Mouse (Mus musculus) 416B (cell line): Measurements from ENCODE around the gene Mgp.
A peak's percentile ranks its signal among the peaks of the same experiment; 100 is the strongest.

Experiments used
- DNase-seq: peaks from one replicate; pipeline ENCODE4 v3.0.0; 2011; ENCODE audit warnings: low read depth

Mgp gene

GRCm38 (mm10) chr6:136875670-136876069 lies at the start of gene Mgp:
TSS of gene Mgp (minus strand) at chr6:136875823.
- no peak for DNase-seq

GRCm38 (mm10) chr6:136925049-136925448 lies 49.4 kb upstream of the Mgp start:
- DNase-seq, result no peak

GRCm38 (mm10) chr6:136923532-136923931 lies 47.9 kb upstream of the Mgp start, which contains the start of gene Pde6h:
TSS of gene Pde6h (plus strand) at chr6:136923832.
- no peak for DNase-seq

GRCm38 (mm10) chr6:136922871-136923270 lies 47.2 kb upstream of the Mgp start:
- DNase-seq, result no peak

GRCm38 (mm10) chr6:136922080-136922479 lies 46.5 kb upstream of the Mgp start, which contains the start of gene Erp27:
TSS of gene Erp27 (minus strand) at chr6:136922180.
- no peak for DNase-seq

GRCm38 (mm10) chr6:136921601-136922000 lies 46.0 kb upstream of the Mgp start:
- DNase-seq, result no peak

GRCm38 (mm10) chr6:136920320-136921257 lies 45.0 kb upstream of the Mgp start:
- DNase-seq, result peak; percentile 77

GRCm38 (mm10) chr6:136917885-136918284 lies 42.3 kb upstream of the Mgp start:
- DNase-seq, result no peak

- DNase-seq, result no peak
These were observed 40.2 kb upstream of the Mgp start for GRCm38 (mm10) chr6:136915721-136916395.

- DNase-seq, result no peak
These were observed 38.6 kb upstream of the Mgp start for GRCm38 (mm10) chr6:136914234-136914633.

- DNase-seq, result no peak
These were observed 37.9 kb upstream of the Mgp start for GRCm38 (mm10) chr6:136913384-136914126.

GRCm38 (mm10) chr6:136912751-136913265 lies 37.2 kb upstream of the Mgp start:
- no peak for DNase-seq

GRCm38 (mm10) chr6:136910247-136910890 lies 34.7 kb upstream of the Mgp start:
- DNase-seq, result no peak

- DNase-seq, result no peak
These were observed 31.3 kb upstream of the Mgp start for GRCm38 (mm10) chr6:136906937-136907293.

GRCm38 (mm10) chr6:136906283-136906936 lies 30.8 kb upstream of the Mgp start:
- DNase-seq, result no peak

GRCm38 (mm10) chr6:136903885-136904470 lies 28.4 kb upstream of the Mgp start:
- DNase-seq, result peak; percentile 93

GRCm38 (mm10) chr6:136902527-136902926 lies 26.9 kb upstream of the Mgp start:
- DNase-seq, result peak; percentile 79

GRCm38 (mm10) chr6:136901010-136901409 lies 25.4 kb upstream of the Mgp start:
- peak; percentile 78 for DNase-seq

GRCm38 (mm10) chr6:136900369-136901009 lies 24.9 kb upstream of the Mgp start:
- peak; percentile 92 for DNase-seq

GRCm38 (mm10) chr6:136898954-136899353 lies 23.3 kb upstream of the Mgp start:
- peak; percentile 61 for DNase-seq
